8 mouse cellular contexts compared by ENCODE assay signal in the genomic region with DNA sequence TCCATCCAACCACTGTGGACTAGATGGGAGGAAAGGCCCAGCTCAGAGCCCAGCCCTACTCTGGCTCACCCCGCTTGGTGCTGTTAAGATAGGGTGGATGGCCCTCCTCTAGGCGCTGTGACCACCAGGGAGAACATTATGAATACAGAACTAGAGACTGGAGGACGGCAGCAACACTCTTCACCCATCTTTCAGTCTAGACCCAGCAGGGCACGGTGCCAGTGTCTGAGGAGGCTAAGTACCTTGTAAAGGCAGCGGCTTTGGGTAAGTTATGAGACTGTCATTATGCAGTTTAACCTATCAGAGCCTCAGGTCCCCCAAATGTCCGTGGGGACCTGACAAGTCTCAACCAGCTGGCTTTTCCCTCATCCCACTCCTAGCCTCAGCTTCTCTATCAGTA. TPM values are rescaled to one million over a fixed set of nuclear protein-coding genes. Genes with fewer than 3 reads are reported as not detected.
A peak's percentile ranks its signal among the peaks of the same experiment; 100 is the strongest.
DNase-seq lines count a peak whose midpoint lies in the region; ATAC-seq and TF ChIP-seq lines count a peak whose summit lies in the region.

A gene (plus strand): TSS at position 153 of the 400 bp plus-strand sequence.

- H3K9me3 ChIP-seq in forebrain, postnatal 0 days (ENCODE audit: low read length): no peaks in the 10 kb centered on the region
- no peaks in the 10 kb centered on the region for H3K9me3 ChIP-seq in intestine, embryonic 16.5 days (ENCODE audit: control insufficient read depth, low read length)
- no peaks in the 10 kb centered on the region for H3K9me3 ChIP-seq in neural tube, embryonic 12.5 days

- peak within 1 kb of the TSS; percentile 73 for H3K4me3 ChIP-seq in gastrocnemius, adult 2 months
- peak within 1 kb of the TSS; percentile 57 for H3K4me3 ChIP-seq in forebrain, postnatal 0 days (ENCODE audit: low read depth, low read length)
- H3K4me3 ChIP-seq in intestine, embryonic 16.5 days (ENCODE audit: low read length): peak within 1 kb of the TSS; percentile 50
- H3K4me3 ChIP-seq in neural tube, embryonic 12.5 days: peak within 1 kb of the TSS; percentile 47

- peak within 1 kb of the TSS; percentile 62 for H3K9ac ChIP-seq in forebrain, postnatal 0 days
- H3K9ac ChIP-seq in intestine, embryonic 16.5 days (ENCODE audit: low read depth, low read length): peak within 1 kb of the TSS; percentile 58
- H3K9ac ChIP-seq in neural tube, embryonic 12.5 days: peak within 1 kb of the TSS; percentile 53

- no peak for ATAC-seq in activated CD4-positive, CD25-positive, alpha-beta regulatory T cell, adult 4 months
- peak; percentile 9; the same call in 1 of the 2 replicates for ATAC-seq in forebrain, postnatal 0 days
- peak; percentile 9; the same call in 1 of the 2 replicates for ATAC-seq in intestine, embryonic 16.5 days
- peak; percentile 29 for ATAC-seq in neural tube, embryonic 12.5 days (ENCODE audit: low FRiP score, low read depth)

- 52% methylated on average over 6 of the region's 6 CpGs for WGBS in forebrain, postnatal 0 days
- WGBS in intestine, embryonic 16.5 days: 60% methylated on average over 6 of the region's 6 CpGs
- 47% methylated on average over 6 of the region's 6 CpGs for whole genome bisulfite sequencing in neural tube, embryonic 12.5 days

- peak within 1 kb of the TSS; percentile 75 for H3K4me2 ChIP-seq in forebrain, postnatal 0 days (ENCODE audit: low read depth)
- peak within 1 kb of the TSS; percentile 90 for H3K4me2 ChIP-seq in intestine, embryonic 16.5 days (ENCODE audit: low read depth, low read length)
- H3K4me2 ChIP-seq in neural tube, embryonic 12.5 days (replicated peaks): peak within 1 kb of the TSS; percentile 73

- H3K4me1 ChIP-seq in forebrain, postnatal 0 days (ENCODE audit: insufficient read depth): 0 out of 2 replicates have a peak, but pooled peaks cover 4% of the 10 kb centered on the region
- H3K4me1 ChIP-seq in intestine, embryonic 16.5 days (ENCODE audit: control insufficient read depth, insufficient read depth, low read length): peaks cover 10% of the 10 kb centered on the region
- H3K4me1 ChIP-seq in neural tube, embryonic 12.5 days: peaks cover 12% of the 10 kb centered on the region

- H3K27ac ChIP-seq in gastrocnemius, adult 2 months: peak within 1 kb of the TSS; percentile 84
- H3K27ac ChIP-seq in forebrain, postnatal 0 days (ENCODE audit: low read depth, low read length): no peak within 1 kb of the TSS
- no peak within 1 kb of the TSS for H3K27ac ChIP-seq in intestine, embryonic 16.5 days (ENCODE audit: low read length)
- H3K27ac ChIP-seq in neural tube, embryonic 12.5 days: no peak within 1 kb of the TSS

- no peaks in the 10 kb centered on the region for H3K36me3 ChIP-seq in forebrain, postnatal 0 days (ENCODE audit: insufficient read depth)
- no peaks in the 10 kb centered on the region for H3K36me3 ChIP-seq in intestine, embryonic 16.5 days (ENCODE audit: control insufficient read depth, insufficient read depth, low read length)
- no peaks in the 10 kb centered on the region for H3K36me3 ChIP-seq in neural tube, embryonic 12.5 days

- intact Hi-C loops in gastrocnemius, adult 2 months (cut with DNase I): no loop called here
- intact Hi-C loops in gastrocnemius, postnatal 36 days (cut with DNase I): loop anchor here (5.0 to 10.0 kb wide), 2 partner anchors 53 to 286 kb away; no protein-coding TSS in a partner anchor

- no peak for TF ChIP-seq CTCF in gastrocnemius, adult 2 months (IDR thresholded peaks at IDR 0.05)
- no peak for TF ChIP-seq CTCF in forebrain, postnatal 0 days (IDR thresholded peaks at IDR 0.05; ENCODE audit: low read depth)

- no peak for DNase-seq in gastrocnemius, adult 2 months
- DNase-seq in gastrocnemius, postnatal 36 days: no peak
- DNase-seq in forebrain, postnatal 0 days: no peak
- DNase-seq in adipocyte (ENCODE audit: low spot score): no peak
- no peak for DNase-seq in gastrocnemius, adult 8-10 months (ENCODE audit: low spot score in 2 of 2)

- H3K27me3 ChIP-seq in forebrain, postnatal 0 days (ENCODE audit: insufficient read depth, low read length): no peaks in the 10 kb centered on the region
- no peaks in the 10 kb centered on the region; the same call in 1 of the 2 replicates for H3K27me3 ChIP-seq in intestine, embryonic 16.5 days (replicated peaks; ENCODE audit: control insufficient read depth, insufficient read depth, low read length)
- peaks cover 5% of the 10 kb centered on the region; the same call in 1 of the 2 replicates for H3K27me3 ChIP-seq in neural tube, embryonic 12.5 days (replicated peaks)

RNA-seq across cellular contexts. Expression of the gene that starts here (rescaled TPM):
- 1 to 10 TPM; 3.7 to 4.6 TPM for total RNA-seq in gastrocnemius, adult 2 months (2021)
- 1 to 10 TPM; 3.7 to 5.8 TPM for total RNA-seq in gastrocnemius, postnatal 36 days (2021)
- 10 to 100 TPM; 57.2 to 89.2 TPM for polyA plus RNA-seq in activated CD4-positive, CD25-positive, alpha-beta regulatory T cell, adult 4 months (2017; shearing (Covaris generic))
- total RNA-seq in forebrain, postnatal 0 days (2014; rRNA removed): 3.3 and 6.0 TPM in 2 replicates
- polyA plus RNA-seq in forebrain, postnatal 0 days (2015; fragmentation: Nextera tagmentation; extraction: Ambion mirVana): 3.4 and 4.2 TPM in 2 replicates
- 11.3 and 13.7 TPM in 2 replicates for polyA plus RNA-seq in intestine, embryonic 16.5 days (2015; fragmentation: Nextera tagmentation; extraction: Ambion mirVana)
- 3.9 and 5.7 TPM in 2 replicates for polyA plus RNA-seq in neural tube, embryonic 12.5 days (2016; fragmentation: Nextera tagmentation; extraction: Ambion mirVana)
- 1 to 10 TPM; 2.4 to 6.1 (median 2.9) TPM for total RNA-seq in gastrocnemius, adult 8-10 months (2022)
